Mouse (Mus musculus): ENCODE results near the gene 9430097D07Rik. TPM values are rescaled to one million over a fixed set of nuclear protein-coding genes. Genes with fewer than 3 reads are reported as not detected.

Gene 9430097D07Rik
- total RNA-seq, 2 experiments from 2014 or later, result not detected

DNA sequence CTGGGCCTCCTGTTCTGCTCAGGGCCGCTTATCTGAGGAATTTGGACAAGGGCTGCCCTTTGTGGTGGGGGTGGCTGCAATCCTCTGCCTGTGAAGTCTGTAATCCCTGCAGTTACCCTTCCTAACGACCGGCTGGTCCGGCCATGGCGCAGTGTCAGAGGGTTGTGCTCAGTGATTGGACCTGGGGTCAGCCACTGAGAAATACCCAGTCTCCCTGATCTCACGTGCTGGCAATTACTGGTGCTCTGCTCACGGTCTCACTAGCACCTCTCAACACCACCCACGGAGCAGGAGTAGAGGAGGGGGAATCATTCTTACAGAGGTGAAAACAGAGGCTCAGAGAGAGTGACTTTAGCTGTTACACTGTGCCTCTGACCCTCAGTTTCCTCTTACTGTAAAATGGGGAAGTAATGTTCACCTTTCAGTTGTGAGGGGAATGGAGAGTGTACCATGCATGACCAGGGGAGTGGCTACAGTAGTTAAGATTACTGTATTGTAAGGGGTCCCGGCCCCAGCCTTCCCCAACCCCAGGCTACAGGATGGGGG is 38.1 kb downstream of the 9430097D07Rik start:
- no peak for ATAC-seq (replicated peaks; ENCODE audit: low FRiP score, poor library complexity, severe bottlenecking)

DNA sequence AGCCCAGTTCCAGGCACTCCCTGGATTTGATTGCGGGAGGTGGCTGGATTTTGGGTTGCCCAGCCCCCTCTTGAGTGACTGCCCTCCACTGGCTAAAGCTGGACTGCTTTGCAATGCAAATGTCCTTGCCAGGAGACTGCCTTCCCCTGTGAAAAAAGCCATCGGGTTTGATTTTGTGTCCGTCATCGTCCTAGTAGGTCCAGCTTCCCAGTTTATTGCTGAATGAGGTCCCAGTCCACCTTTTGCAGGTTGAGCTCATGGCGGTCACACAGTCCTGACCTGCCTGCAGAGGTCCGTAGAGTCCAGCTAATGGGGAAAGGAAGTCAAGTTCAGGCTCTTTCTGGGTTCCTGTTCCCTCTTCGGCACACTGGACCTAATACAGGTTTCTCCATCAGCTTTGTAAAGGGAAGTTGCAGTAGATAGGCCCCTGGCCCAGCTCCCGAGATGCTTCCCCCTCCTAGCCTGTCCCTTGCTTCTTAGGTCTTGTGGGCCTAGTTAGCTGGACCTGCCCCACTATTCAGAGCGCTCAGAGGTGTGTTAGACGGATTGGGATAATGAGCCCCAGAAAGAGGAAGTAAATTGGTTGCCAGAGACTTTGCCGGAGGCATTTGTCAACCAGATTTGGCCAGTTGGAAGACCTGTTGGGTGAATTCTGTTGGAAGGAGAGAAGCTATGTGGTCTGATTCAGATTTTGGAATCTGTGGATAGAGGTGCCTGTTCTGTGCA is 38.7 kb downstream of the 9430097D07Rik start:
- ATAC-seq (replicated peaks; ENCODE audit: low FRiP score, poor library complexity, severe bottlenecking), result no peak

DNA sequence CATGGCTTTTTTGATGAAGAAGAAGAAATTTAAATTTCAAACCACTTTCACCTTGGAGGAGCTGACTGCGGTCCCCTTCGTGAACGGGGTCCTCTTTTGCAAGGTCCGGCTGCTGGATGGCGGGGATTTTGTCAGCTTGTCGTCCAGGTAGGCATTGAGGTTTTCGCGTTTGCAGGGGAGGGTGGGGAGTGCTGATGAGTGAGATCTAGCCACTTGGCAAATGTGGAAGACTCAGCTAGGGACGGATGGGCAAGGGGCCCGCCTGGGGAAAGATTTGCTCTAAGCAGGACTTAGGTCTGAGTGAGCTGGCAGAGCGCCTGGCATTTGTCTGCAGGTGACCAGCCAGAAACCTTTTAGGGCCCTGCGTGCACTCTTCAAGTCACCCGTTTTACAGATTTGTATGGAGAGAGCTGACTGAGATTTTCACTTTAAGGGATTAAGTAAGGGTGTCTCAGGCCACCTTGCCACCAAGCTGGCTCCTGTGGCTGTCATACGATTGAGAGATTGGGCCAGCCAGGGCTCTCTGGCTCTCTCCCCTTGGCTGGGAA is 39.3 kb downstream of the 9430097D07Rik start:
- ATAC-seq (replicated peaks; ENCODE audit: low FRiP score, poor library complexity, severe bottlenecking), result no peak

DNA sequence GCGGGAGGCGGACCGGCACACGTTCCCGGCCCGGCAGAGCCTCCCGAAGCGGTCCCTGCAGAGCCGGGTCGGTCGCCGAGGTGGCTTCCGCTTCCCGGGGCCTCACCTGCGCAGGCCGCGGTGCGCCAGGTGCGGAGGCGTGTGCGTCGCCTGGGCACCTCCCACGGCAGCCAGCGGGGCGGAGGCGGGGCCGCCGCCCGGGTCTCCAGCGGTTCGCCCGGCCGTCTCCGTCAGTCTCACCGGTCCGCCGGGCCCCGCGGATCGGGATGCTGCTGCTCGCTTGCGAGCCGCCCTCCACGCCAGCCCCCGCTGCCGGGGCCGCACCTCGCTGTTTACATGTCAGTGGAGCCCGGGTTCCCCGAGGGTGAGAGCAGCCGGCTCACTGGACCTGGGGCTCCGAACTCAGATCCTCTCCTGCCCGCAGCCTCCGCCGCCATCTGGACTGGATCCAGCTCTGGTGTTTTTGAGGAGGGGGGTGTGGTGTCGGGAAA is 39.9 kb downstream of the 9430097D07Rik start:
- 0 out of 2 replicates have a peak, but pooled peaks have one; percentile 27 for ATAC-seq (replicated peaks; ENCODE audit: low FRiP score, poor library complexity, severe bottlenecking)

DNA sequence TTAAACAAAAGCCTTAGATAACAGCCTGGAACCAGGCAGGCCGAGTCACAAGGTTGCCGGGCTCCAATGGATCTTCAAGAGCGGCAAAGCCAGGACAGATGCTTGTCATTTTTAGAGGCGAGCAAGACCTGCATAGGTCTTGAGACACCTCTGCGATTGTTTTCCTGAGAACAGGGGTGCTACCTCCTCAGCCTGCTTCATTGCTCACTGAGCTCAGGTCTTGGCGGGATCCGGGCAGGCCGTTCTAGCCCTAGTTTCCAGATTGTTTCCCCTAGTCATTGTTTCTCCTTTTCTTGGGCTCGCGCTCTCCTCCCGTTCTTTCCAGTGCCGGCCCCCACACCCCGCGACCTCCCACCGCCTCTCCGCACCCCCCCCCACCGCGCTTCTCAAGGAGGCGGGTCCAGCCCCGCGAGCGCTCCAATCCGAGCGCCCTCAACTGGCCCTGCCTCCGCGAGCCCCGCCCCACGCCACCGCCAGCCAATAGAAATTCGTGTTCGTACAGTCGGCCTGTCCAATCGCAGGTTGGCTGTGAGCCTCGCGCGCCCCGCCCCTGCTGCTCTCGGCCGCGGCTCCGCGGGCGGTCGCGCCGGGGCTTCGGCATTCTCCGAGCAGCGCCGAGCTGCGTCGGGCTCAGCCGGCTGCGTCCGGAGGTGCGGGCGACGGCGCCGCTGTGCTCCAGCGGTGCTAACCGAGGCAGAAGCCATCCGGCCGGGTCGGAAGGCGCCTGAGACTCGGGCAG is 40.6 kb downstream of the 9430097D07Rik start, which contains the start of gene Fam102a:
TSS of gene Fam102a (plus strand) at position 600 of the 739 bp plus-strand sequence.
- peak; percentile 95 for ATAC-seq (replicated peaks; ENCODE audit: low FRiP score, poor library complexity, severe bottlenecking)

DNA sequence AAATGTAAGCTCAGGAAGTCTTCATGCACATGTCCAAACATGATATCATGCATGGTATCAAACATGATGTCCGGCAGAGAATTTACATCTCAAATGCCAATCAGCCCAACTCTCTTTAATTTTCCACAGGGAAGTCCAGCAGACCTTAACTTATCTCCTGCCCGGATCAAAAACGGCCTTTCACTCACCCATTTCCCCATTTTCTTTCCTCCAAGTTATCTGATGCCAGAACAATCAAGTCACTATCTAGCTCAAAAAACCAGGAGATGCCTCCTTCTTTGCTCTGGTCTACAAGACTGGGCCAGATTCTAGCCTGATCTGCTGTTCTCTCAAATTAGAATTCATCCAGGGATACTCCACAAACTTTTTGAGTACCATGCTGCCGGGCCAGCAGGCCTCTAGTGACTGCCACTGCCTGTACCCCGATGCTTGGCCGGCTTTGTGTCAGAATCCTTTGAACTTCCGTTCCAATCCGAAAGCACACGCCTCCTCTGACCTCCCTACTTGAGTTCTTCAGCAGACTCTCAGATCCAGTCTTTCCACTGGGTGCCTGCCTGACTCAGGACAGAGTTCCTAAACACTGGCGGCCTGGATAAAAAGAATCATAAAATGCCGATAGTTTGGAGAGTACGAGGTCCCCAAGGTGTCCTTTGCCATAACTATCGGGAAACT is 41.3 kb downstream of the 9430097D07Rik start:
- no peak for ATAC-seq (replicated peaks; ENCODE audit: low FRiP score, poor library complexity, severe bottlenecking)

DNA sequence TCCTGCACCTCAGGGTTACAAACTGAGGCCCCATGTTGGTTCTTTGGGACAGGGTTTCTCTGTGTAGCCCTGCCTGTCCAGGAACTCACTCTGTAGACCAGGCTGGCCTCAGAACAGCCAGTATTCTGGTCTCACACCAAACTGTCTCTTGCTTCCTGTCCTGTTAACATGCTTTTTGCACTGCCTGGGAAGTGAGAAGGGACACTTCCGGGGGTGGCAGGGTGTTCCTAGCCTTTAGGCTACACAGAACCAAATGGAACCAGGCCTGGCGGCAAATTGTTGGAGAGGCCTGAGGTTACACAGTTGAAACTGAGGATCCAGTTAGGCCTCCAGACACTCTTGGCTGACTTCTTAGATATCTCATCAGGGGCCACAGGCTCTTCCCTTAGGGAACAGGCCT is 42.3 kb downstream of the 9430097D07Rik start:
- no peak for ATAC-seq (replicated peaks; ENCODE audit: low FRiP score, poor library complexity, severe bottlenecking)

DNA sequence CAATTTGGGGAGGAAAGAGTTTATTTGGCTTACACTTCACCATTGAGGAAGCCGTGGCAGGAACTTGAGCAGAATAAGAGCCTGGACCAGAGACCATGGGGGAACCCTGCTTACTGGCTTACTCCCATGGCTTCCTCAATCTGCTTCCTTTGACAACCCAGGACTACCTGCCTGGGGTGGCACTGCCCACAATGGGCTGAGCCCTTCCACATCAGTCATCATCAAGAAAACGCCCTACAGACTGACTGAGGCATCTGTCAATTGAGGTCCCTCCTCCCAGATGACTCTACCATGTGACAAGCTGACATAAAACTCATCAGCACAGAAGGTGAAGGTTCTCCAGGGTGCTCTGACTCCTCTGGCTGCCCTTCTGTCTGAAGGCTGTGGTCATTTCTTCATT is 45.0 kb downstream of the 9430097D07Rik start:
- no peak for ATAC-seq (replicated peaks; ENCODE audit: low FRiP score, poor library complexity, severe bottlenecking)

DNA sequence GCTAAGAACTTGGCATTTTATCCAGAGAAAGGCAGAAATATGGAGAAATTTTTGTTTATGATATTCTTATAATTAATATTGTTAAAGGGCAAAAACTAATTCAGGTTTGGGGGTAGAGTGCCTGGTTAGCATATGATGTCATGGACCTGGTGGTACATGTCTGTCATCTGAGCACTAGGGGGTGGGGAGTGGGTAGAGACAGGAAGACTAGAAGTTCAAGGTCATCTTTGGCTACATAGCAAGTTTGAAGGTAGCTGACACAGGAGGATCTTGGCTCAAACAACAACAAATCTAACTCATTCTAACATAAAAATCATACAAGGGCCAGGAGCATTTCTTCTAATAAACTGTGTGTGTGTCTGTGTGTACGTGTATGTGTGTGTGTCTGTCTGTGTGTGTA is 47.2 kb downstream of the 9430097D07Rik start:
- ATAC-seq (replicated peaks; ENCODE audit: low FRiP score, poor library complexity, severe bottlenecking), result no peak

DNA sequence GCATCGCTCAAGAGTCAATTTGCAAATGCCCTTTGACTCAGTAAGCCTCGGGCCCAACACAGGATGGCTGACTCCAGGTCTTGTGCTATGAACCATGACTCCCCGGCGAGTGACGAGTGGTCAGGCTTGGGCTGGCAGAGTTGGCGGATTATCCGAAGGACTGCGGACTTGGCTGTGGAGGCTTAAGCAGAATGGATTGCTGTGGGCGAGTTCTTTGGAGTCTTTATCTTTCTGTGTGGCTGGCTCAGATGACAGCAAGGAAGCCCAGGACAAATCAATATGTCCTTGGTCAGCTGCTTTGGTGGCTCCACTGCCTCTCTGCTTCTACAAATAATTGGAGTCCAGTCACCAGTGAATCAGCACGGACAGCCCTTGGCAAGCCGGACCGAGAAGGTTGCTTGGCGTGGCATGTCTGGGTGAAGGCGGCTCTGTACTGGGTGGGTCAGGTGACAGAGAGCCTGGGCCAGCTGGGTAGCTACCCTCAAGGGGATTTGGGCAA is 48.0 kb downstream of the 9430097D07Rik start:
- ATAC-seq (replicated peaks; ENCODE audit: low FRiP score, poor library complexity, severe bottlenecking), result no peak

DNA sequence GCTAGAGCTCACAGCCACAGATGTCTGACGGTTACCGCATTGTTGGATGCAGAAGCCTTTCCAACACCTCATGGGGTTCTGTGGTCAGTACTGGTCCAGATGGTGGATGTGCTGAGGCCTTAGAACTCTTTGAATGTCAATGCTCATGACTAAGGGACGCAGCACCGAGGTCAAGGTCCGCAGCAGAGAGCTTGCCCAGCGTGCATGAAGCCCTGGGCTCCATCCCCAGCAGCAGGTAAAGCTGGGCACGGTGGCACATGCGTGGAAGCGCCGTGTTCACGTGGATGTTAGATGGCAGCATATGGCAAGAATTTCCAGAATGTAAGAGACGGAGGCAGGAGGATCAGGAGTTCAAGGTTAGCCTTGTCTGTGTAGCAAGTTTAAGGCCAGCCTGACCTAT is 49.7 kb downstream of the 9430097D07Rik start:
- no peak for ATAC-seq (replicated peaks; ENCODE audit: low FRiP score, poor library complexity, severe bottlenecking)

DNA sequence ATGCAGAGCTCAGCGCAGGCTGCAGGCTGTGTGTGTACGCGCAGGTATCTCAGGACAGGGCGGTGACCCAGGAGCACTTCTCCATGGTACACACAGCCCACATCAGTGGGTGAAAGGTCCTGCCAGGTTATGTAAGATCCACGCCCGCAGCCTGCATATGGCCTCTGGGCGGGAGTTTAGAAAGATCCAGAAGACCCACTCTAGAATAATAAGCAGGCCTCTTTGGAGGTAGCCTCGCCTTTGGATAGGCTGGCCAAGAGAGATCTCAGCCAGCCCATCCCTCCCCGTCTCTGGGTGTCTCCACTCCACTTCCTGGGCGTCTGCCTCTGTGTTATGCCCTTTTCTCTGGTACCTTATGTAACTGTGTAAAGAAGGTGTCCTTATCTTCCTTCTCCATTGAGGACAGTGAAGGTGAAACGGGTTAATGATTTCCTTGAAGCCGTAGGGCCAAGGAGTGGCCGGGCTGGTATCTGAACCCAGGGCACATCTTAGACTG is 50.9 kb downstream of the 9430097D07Rik start:
- ATAC-seq (replicated peaks; ENCODE audit: low FRiP score, poor library complexity, severe bottlenecking), result no peak

Other genes starting within 250 kb of the 9430097D07Rik start
- gene Ciz1, start 223.4 kb downstream of the 9430097D07Rik start, total RNA-seq (2015; ENCODE audit: low replicate concordance), result 18.6 and 38.2 TPM in 2 replicates
- 21.2 and 33.5 TPM in 2 replicates for gene Ciz1, start 223.4 kb downstream of the 9430097D07Rik start, total RNA-seq (2017; ENCODE audit: low replicate concordance)
- gene Dnm1, start 222.3 kb downstream of the 9430097D07Rik start, total RNA-seq (2015; ENCODE audit: low replicate concordance), result not detected in 2 replicates
- gene Dnm1, start 222.3 kb downstream of the 9430097D07Rik start, total RNA-seq (2017; ENCODE audit: low replicate concordance), result not detected in 2 replicates
- 8.6 and 12.3 TPM in 2 replicates for gene 1110008P14Rik, start 193.7 kb downstream of the 9430097D07Rik start, total RNA-seq (2015; ENCODE audit: low replicate concordance)
- 5.1 and 7.7 TPM in 2 replicates for gene 1110008P14Rik, start 193.7 kb downstream of the 9430097D07Rik start, total RNA-seq (2017; ENCODE audit: low replicate concordance)
- gene Lcn2, start 187.4 kb downstream of the 9430097D07Rik start, total RNA-seq (2015; ENCODE audit: low replicate concordance), result 2,071 and 2,279 TPM in 2 replicates
- 352 and 444 TPM in 2 replicates for gene Lcn2, start 187.4 kb downstream of the 9430097D07Rik start, total RNA-seq (2017; ENCODE audit: low replicate concordance)
- gene Ptges2, start 179.8 kb downstream of the 9430097D07Rik start, total RNA-seq (2015; ENCODE audit: low replicate concordance), result 1.5 and 1.7 TPM in 2 replicates
- 2.8 and 6.6 TPM in 2 replicates for gene Ptges2, start 179.8 kb downstream of the 9430097D07Rik start, total RNA-seq (2017; ENCODE audit: low replicate concordance)
- gene Naif1, start 125.2 kb downstream of the 9430097D07Rik start, total RNA-seq (2015; ENCODE audit: low replicate concordance), result 0.77 and 0.84 TPM in 2 replicates
- gene Naif1, start 125.2 kb downstream of the 9430097D07Rik start, total RNA-seq (2017; ENCODE audit: low replicate concordance), result 0.98 and 2.1 TPM in 2 replicates
- 2.1 and 6.3 TPM in 2 replicates for gene Slc25a25, start 124.2 kb downstream of the 9430097D07Rik start, total RNA-seq (2015; ENCODE audit: low replicate concordance)
- gene Slc25a25, start 124.2 kb downstream of the 9430097D07Rik start, total RNA-seq (2017; ENCODE audit: low replicate concordance), result 4.2 and 16.2 TPM in 2 replicates
- gene Fam102a, start 40.4 kb downstream of the 9430097D07Rik start, total RNA-seq (2015; ENCODE audit: low replicate concordance), result 1.2 and 2.7 TPM in 2 replicates
- 0.28 and 6.5 TPM in 2 replicates for gene Fam102a, start 40.4 kb downstream of the 9430097D07Rik start, total RNA-seq (2017; ENCODE audit: low replicate concordance)
- gene Dpm2, start 4.8 kb downstream of the 9430097D07Rik start, total RNA-seq (2015; ENCODE audit: low replicate concordance), result 26.9 and 41.0 TPM in 2 replicates
- gene Dpm2, start 4.8 kb downstream of the 9430097D07Rik start, total RNA-seq (2017; ENCODE audit: low replicate concordance), result 8.6 and 18.2 TPM in 2 replicates
- not detected in 2 replicates for gene Pip5kl1, start 887 bp downstream of the 9430097D07Rik start, total RNA-seq (2015; ENCODE audit: low replicate concordance)
- gene Pip5kl1, start 887 bp downstream of the 9430097D07Rik start, total RNA-seq (2017; ENCODE audit: low replicate concordance), result 1.9 TPM in 1 of 2 replicates, not detected in the other
- gene St6galnac4, start 11.4 kb upstream of the 9430097D07Rik start, total RNA-seq (2015; ENCODE audit: low replicate concordance), result 8.8 and 9.4 TPM in 2 replicates
- gene St6galnac4, start 11.4 kb upstream of the 9430097D07Rik start, total RNA-seq (2017; ENCODE audit: low replicate concordance), result 3.8 and 4.9 TPM in 2 replicates
- 0.77 and 3.3 TPM in 2 replicates for gene St6galnac6, start 24.0 kb upstream of the 9430097D07Rik start, total RNA-seq (2015; ENCODE audit: low replicate concordance)
- 2.1 and 2.5 TPM in 2 replicates for gene St6galnac6, start 24.0 kb upstream of the 9430097D07Rik start, total RNA-seq (2017; ENCODE audit: low replicate concordance)
- gene Ak1, start 46.1 kb upstream of the 9430097D07Rik start, total RNA-seq (2015; ENCODE audit: low replicate concordance), result not detected in 2 replicates
- gene Ak1, start 46.1 kb upstream of the 9430097D07Rik start, total RNA-seq (2017; ENCODE audit: low replicate concordance), result not detected in 2 replicates
- 4.0 and 6.7 TPM in 2 replicates for gene Eng, start 70.9 kb upstream of the 9430097D07Rik start, total RNA-seq (2015; ENCODE audit: low replicate concordance)
- 1.5 and 3.2 TPM in 2 replicates for gene Eng, start 70.9 kb upstream of the 9430097D07Rik start, total RNA-seq (2017; ENCODE audit: low replicate concordance)
- 1.3 and 4.0 TPM in 2 replicates for gene Fpgs, start 128.5 kb upstream of the 9430097D07Rik start, total RNA-seq (2015; ENCODE audit: low replicate concordance)
- gene Fpgs, start 128.5 kb upstream of the 9430097D07Rik start, total RNA-seq (2017; ENCODE audit: low replicate concordance), result 2.1 and 6.6 TPM in 2 replicates
- gene Cdk9, start 137.4 kb upstream of the 9430097D07Rik start, total RNA-seq (2015; ENCODE audit: low replicate concordance), result 15.0 and 25.9 TPM in 2 replicates
- gene Cdk9, start 137.4 kb upstream of the 9430097D07Rik start, total RNA-seq (2017; ENCODE audit: low replicate concordance), result 18.1 and 19.5 TPM in 2 replicates
- gene Sh2d3c, start 145.4 kb upstream of the 9430097D07Rik start, total RNA-seq (2015; ENCODE audit: low replicate concordance), result 15.4 and 23.2 TPM in 2 replicates
- gene Sh2d3c, start 145.4 kb upstream of the 9430097D07Rik start, total RNA-seq (2017; ENCODE audit: low replicate concordance), result 5.2 and 6.4 TPM in 2 replicates
- not detected in 2 replicates for gene 6330409D20Rik, start 165.3 kb upstream of the 9430097D07Rik start, total RNA-seq (2015; ENCODE audit: low replicate concordance)
- gene 6330409D20Rik, start 165.3 kb upstream of the 9430097D07Rik start, total RNA-seq (2017; ENCODE audit: low replicate concordance), result not detected in 2 replicates
- 10.4 and 11.3 TPM in 2 replicates for gene Tor2a, start 181.6 kb upstream of the 9430097D07Rik start, total RNA-seq (2015; ENCODE audit: low replicate concordance)
- 4.7 and 8.8 TPM in 2 replicates for gene Tor2a, start 181.6 kb upstream of the 9430097D07Rik start, total RNA-seq (2017; ENCODE audit: low replicate concordance)
- not detected in 2 replicates for gene Ttc16, start 199.9 kb upstream of the 9430097D07Rik start, total RNA-seq (2015; ENCODE audit: low replicate concordance)
- gene Ttc16, start 199.9 kb upstream of the 9430097D07Rik start, total RNA-seq (2017; ENCODE audit: low replicate concordance), result not detected in 2 replicates
- gene Ptrh1, start 200.1 kb upstream of the 9430097D07Rik start, total RNA-seq (2015; ENCODE audit: low replicate concordance), result 2.5 TPM in 1 of 2 replicates, not detected in the other
- gene Ptrh1, start 200.1 kb upstream of the 9430097D07Rik start, total RNA-seq (2017; ENCODE audit: low replicate concordance), result not detected in 2 replicates
- gene Cfap157, start 208.7 kb upstream of the 9430097D07Rik start, total RNA-seq (2015; ENCODE audit: low replicate concordance), result not detected in 2 replicates
- not detected in 2 replicates for gene Cfap157, start 208.7 kb upstream of the 9430097D07Rik start, total RNA-seq (2017; ENCODE audit: low replicate concordance)

Data from erythroblast, adult 5-6 weeks (primary cell).